Mouse (Mus musculus) myocyte (in vitro differentiated cells): ENCODE measurements at regions not wholly inside any gene's neighbourhood (a gene's known extent, or its start where the extent isn't known, plus 50 kb on each side); places are given as distances from the start of the nearest gene placed in this dataset.

Source experiments
- POLR2A ChIP-seq: IDR thresholded peaks from one replicate; pipeline ENCODE4 v1.6.1; 2011; ENCODE audit warnings: low read depth, mild to moderate bottlenecking, control low read depth, moderate library complexity; ENCODE audit not compliant: insufficient read length
- SRF ChIP-seq: IDR thresholded peaks from one replicate; pipeline ENCODE4 v1.6.1; 2011; ENCODE audit warnings: low read depth; ENCODE audit not compliant: control insufficient read depth, insufficient read length
- USF1 ChIP-seq: IDR thresholded peaks from one replicate; pipeline ENCODE4 v1.6.1; 2011; ENCODE audit warnings: low read depth, mild to moderate bottlenecking, control low read depth, moderate library complexity

DNA sequence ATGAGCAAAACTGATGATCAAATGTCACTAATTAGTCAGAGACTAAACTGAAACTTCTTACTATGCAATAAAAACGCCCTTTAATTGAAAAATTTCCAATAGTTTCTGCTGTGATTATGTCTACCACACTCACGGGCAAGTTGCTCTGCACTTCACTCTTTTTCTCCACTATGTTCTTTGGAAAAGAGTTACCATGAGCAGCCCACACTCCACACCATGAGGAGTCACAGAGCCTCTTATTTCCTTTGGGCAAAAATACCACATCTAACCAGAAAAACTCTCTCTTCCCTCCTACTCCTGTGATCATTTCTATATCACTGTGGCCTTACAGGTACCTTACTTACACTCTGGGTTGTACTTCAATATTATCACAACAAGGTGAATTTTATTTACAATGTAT, 174.7 kb downstream of the Gm11361 start:
- TF ChIP-seq SRF (no peak), USF1 (no peak), POLR2A (no peak)
